Mouse (Mus musculus) heart, embryonic 15.5 days (tissue): ENCODE measurements at regions not wholly inside any gene's neighbourhood (a gene's known extent, or its start where the extent isn't known, plus 50 kb on each side); places are given as distances from the start of the nearest gene placed in this dataset.

Source experiments
- ATAC-seq: fragments of 200-750 bp; cut with Nextera tagmentation; replicated peaks from 2 replicates; pipeline ENCODE4 v1.8.0; 2017; ENCODE audit warnings: low read depth, moderate TSS enrichment; ENCODE audit not compliant: insufficient number of reproducible peaks, insufficient read depth, low FRiP score
- H3K27ac ChIP-seq: fragments of 300-500 bp; sonication (generic); 2 replicates; pipeline ENCODE4 v1.5.1; 2015; ENCODE audit warnings: mild to moderate bottlenecking, inconsistent platforms
- H3K27me3 ChIP-seq: fragments of 300-500 bp; sonication (generic); 2 replicates; pipeline ENCODE4 v1.6.1; 2015; ENCODE audit warnings: inconsistent platforms
- H3K36me3 ChIP-seq: fragments of 300-500 bp; sonication (generic); 2 replicates; pipeline ENCODE4 v1.6.1; 2015; ENCODE audit warnings: mild to moderate bottlenecking, inconsistent platforms
- H3K4me1 ChIP-seq: fragments of 300-500 bp; sonication (generic); replicated peaks from 2 replicates; pipeline ENCODE4 v1.6.1; 2015; ENCODE audit warnings: inconsistent platforms
- H3K4me2 ChIP-seq: fragments of 300-500 bp; sonication (generic); 2 replicates; pipeline ENCODE4 v1.6.1; 2015; ENCODE audit warnings: inconsistent platforms, mild to moderate bottlenecking, moderate library complexity
- H3K4me3 ChIP-seq: fragments of 300-500 bp; sonication (generic); 2 replicates; pipeline ENCODE4 v1.5.1; 2015; ENCODE audit warnings: mild to moderate bottlenecking, inconsistent platforms
- H3K9ac ChIP-seq: fragments of 300-500 bp; sonication (generic); 2 replicates; pipeline ENCODE4 v1.6.1; 2015; ENCODE audit warnings: mild to moderate bottlenecking, inconsistent platforms
- H3K9me3 ChIP-seq: fragments of 300-500 bp; sonication (generic); replicated peaks from 2 replicates; pipeline ENCODE4 v1.6.1; 2016; ENCODE audit warnings: inconsistent platforms
- WGBS: fragments of 180-500 bp; shearing (Covaris S2); methylation state at CpG from one replicate; pipeline ENCODE4 v1.1.7; 2015; ENCODE audit warnings: mixed read lengths; 5-methylcytosine and 5-hydroxymethylcytosine counted together

DNA sequence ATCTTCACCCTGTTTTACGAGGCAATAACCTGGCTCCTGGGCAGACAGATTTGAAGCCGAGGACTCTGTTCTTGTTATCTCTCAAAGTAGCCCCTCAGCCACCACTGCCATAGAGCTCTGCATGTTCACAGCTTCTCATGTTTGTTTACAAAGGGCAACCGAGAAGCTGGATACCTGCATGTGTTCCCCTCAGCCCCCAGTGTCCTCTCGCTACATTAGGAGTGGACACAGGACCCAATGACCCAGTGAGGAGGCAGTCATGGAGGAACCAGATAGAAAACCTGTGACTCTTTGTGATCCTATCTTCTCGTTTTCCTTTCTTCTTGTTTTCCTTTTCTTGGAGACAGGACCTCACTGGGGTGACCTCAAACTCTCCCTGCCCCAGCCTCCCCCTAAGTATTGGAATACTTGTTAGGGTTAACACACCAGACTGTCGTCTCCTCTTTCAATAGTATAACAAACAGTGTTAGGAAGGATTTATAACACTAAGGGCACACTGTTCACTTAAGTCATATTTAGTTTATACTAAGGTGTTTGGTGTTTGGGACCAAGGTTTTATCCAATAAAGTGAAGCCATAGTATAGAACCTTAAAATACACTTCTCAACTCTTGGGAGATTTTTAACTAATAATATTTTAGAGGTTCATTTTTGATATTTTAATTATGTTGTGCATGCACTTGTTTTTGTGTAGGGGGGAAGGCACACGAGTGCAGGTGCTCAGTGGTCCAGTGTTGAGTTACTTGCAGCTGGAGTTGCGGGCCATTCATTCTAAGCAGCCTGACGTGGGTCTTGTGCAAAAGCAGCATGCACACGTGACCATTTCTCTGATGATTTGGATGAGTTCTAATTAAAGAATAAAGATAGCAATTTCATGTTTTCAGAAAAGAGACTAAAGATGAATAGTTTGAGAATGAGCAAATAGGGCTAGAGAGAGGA lies 422.9 kb upstream of the BB014433 start:
- H3K9ac ChIP-seq: no peak overlapping the region
- no peak for ATAC-seq
- H3K4me3 ChIP-seq: no peak overlapping the region
- WGBS: 63% methylated on average over 10 of the region's 10 CpGs
- no peak overlapping the region for H3K4me2 ChIP-seq
- H3K4me1 ChIP-seq: no peaks in the 10 kb centered on the region
- no peaks in the 10 kb centered on the region for H3K36me3 ChIP-seq
- H3K9me3 ChIP-seq: no peaks in the 10 kb centered on the region
- no peaks in the 10 kb centered on the region for H3K27me3 ChIP-seq
- H3K27ac ChIP-seq: no peak overlapping the region

DNA sequence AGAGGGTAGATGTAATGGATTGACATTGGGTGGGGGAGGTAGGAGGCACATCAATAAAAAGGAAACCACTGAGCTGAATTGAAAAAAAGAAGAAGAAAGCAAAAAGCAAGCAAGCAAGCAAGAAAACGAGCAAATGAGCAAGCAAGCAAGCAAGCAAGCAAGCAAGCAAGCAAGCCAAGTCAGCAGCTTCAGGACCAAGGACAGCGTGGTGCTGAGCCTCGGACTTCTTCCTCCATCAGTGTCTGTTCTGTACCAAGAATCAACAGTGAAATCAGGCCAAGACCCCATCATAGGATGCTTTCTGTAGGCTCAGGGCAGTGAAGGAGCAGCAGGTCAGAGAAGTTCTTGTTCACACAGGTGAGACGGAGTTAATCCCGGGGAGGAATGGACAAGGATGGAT lies 392.7 kb upstream of the BB014433 start:
- Histone ChIP-seq H3K9ac (no peak overlapping the region), H3K4me1 (no peaks in the 10 kb centered on the region), H3K9me3 (no peaks in the 10 kb centered on the region), H3K4me3 (no peak overlapping the region), H3K27me3 (no peaks in the 10 kb centered on the region), H3K4me2 (no peak overlapping the region), H3K36me3 (no peaks in the 10 kb centered on the region), H3K27ac (no peak overlapping the region)
- ATAC-seq: no peak
- WGBS: 46% methylated on average over 5 of the region's 5 CpGs

DNA sequence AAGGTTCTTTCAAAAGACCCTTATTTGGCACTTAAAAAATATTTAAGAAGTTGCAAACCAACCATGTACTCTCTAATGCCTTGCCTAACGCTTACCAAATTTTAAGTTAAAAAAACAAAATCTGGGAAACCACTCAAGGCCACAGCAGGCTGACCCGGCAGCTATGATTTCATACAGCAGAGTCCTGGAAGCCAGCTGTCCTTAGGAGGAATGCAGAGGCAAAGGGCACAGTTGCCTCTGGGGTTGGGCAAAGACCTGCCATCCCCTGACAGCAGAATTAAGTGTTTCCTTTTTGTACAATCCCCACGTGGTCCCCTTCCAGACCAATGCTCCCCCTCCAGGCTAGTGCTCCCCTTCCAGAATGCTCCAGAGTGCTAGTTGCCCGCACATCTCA lies 348.8 kb upstream of the BB014433 start:
- no peak for ATAC-seq
- no peak overlapping the region for H3K9ac ChIP-seq
- no peaks in the 10 kb centered on the region for H3K9me3 ChIP-seq
- no peaks in the 10 kb centered on the region for H3K27me3 ChIP-seq
- WGBS: 55% methylated on average over 4 of the region's 4 CpGs
- no peaks in the 10 kb centered on the region for H3K36me3 ChIP-seq
- H3K4me1 ChIP-seq: no peaks in the 10 kb centered on the region
- no peak overlapping the region for H3K4me3 ChIP-seq
- no peak overlapping the region for H3K4me2 ChIP-seq
- H3K27ac ChIP-seq: no peak overlapping the region

DNA sequence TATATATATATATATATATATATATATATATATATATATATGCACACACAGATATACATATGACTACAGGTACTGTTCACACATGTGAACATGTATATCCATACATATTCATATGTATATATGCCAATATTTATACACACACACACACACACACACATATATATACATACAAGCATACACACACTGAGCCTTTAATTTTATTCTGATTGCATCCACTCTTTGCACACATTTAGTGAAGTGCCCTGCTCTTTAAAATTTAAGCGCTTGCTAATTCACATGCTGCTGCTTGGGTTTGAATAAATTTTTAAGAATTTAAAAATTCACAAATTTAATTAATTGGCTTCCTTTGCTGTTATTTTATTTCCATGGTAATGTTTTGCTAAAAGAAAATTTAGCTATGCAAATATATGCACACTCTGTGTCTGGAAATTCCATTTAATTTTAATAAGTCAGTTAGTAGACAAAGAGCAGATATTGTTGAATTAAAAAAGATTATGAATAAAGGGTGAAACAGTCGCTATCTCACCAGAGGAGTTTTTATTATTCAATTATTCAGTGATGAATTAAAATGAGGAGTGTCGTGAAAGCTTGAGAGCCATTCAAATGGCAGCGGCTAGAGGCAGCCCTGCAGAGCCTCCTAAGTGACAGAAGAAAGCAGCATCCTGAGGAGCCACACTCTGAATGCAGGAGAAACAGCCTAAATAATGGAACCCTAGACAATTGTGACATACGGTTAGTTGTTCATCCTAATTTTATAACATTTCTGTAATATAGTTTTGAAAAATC lies 348.3 kb upstream of the BB014433 start:
- no peaks in the 10 kb centered on the region for H3K9me3 ChIP-seq
- H3K27ac ChIP-seq: no peak overlapping the region
- H3K4me1 ChIP-seq: no peaks in the 10 kb centered on the region
- no peaks in the 10 kb centered on the region for H3K36me3 ChIP-seq
- no peak overlapping the region for H3K9ac ChIP-seq
- ATAC-seq: no peak
- H3K27me3 ChIP-seq: no peaks in the 10 kb centered on the region
- H3K4me2 ChIP-seq: no peak overlapping the region
- H3K4me3 ChIP-seq: no peak overlapping the region
- 75% methylated on average over 5 of the region's 5 CpGs for WGBS

DNA sequence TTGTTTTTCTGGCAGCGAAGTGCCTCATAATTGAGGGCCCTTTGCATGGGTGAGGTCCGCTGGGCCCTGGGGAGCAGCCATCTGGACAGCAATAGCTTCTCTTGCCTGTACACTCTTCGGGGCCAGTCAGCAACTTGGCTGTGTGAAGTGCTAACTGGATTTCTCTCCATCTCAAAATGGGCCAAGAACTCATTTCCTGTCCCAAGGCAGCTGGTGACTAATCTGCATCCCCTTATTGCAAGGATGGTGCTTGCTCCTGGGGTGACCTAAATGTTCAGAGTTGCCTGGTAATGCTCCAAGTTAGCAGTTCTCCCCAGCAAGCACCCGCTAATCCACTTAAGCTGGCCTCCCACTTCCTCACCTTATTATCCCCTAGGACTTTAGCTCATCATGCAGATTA lies 346.2 kb upstream of the BB014433 start:
- Histone ChIP-seq H3K27me3 (no peaks in the 10 kb centered on the region), H3K9me3 (no peaks in the 10 kb centered on the region), H3K27ac (no peak overlapping the region), H3K4me2 (no peak overlapping the region), H3K36me3 (no peaks in the 10 kb centered on the region), H3K4me1 (no peaks in the 10 kb centered on the region), H3K4me3 (no peak overlapping the region), H3K9ac (no peak overlapping the region)
- 56% methylated on average over 4 of the region's 4 CpGs for WGBS
- no peak for ATAC-seq

DNA sequence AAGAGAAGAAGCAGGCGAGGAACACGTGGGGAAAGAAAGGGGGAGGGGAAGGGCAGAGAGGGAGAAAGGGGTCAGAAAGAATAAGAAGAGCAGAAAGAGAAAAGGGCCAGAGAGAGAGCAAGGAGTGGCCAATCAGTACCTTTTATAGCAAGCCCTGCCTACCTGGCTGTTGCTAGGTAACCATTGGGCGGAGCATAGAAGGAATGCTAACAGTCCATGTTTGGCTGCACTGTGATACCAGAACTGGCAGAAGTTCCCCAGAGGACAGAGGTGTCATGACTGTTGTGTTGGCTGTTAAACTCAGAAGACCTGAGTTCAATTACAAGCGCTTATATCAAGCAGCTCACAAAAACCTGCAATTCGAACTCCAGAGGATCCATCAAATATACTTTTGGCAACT lies 342.9 kb upstream of the BB014433 start:
- Histone ChIP-seq H3K27ac (no peak overlapping the region), H3K9ac (no peak overlapping the region), H3K27me3 (no peaks in the 10 kb centered on the region), H3K4me3 (no peak overlapping the region), H3K4me2 (no peak overlapping the region), H3K36me3 (no peaks in the 10 kb centered on the region), H3K9me3 (no peaks in the 10 kb centered on the region), H3K4me1 (no peaks in the 10 kb centered on the region)
- 79% methylated on average over 5 of the region's 5 CpGs for WGBS
- no peak for ATAC-seq

DNA sequence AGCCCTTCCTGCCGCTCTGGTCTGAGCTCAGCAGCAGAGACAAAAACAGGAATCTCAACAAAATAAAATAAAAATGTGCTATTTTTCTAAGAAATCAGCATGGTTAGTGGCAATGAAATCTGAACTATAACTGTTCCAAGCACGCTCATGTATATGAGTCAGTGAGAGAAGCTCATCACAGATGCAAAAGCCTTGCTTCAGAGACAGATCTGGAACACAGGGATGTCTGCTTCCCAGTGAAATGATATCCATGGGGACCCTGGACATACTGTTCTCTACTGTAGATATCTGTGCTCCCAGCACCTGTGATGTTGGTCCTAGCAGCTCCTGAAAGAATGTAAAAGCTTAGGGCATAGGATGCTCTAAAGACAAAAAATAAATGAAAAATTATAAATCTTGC lies 321.2 kb upstream of the BB014433 start:
- no peak overlapping the region for H3K4me2 ChIP-seq
- H3K4me1 ChIP-seq: no peaks in the 10 kb centered on the region
- ATAC-seq: no peak
- no peaks in the 10 kb centered on the region for H3K27me3 ChIP-seq
- 70% methylated on average over 2 of the region's 2 CpGs for WGBS
- H3K4me3 ChIP-seq: no peak overlapping the region
- H3K9me3 ChIP-seq: no peaks in the 10 kb centered on the region
- H3K36me3 ChIP-seq: no peaks in the 10 kb centered on the region
- no peak overlapping the region for H3K27ac ChIP-seq
- no peak overlapping the region for H3K9ac ChIP-seq

DNA sequence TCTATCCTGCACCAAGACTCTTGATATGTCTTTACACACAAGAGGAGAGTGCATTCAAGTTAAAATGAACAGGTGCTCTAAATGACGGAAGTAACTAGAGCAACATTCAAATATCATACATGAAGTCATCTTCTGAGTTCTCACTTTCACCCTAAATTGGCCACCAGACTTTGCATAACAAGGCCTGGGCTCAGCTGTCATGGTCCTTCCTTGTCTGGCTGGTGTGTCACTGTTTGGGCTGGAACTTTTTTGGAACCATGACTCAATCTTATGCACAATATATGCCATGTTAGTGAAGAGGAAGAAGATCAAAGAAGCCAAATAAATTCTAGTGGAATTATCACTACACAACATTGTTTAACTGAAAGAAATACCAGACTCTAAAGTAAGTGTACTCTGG lies 318.7 kb upstream of the BB014433 start:
- WGBS: 91% methylated on average over 1 of the region's 1 CpGs
- Histone ChIP-seq H3K27ac (no peak overlapping the region), H3K9me3 (no peaks in the 10 kb centered on the region), H3K9ac (no peak overlapping the region), H3K27me3 (no peaks in the 10 kb centered on the region), H3K4me1 (no peaks in the 10 kb centered on the region), H3K36me3 (no peaks in the 10 kb centered on the region), H3K4me2 (no peak overlapping the region), H3K4me3 (no peak overlapping the region)
- ATAC-seq: no peak

DNA sequence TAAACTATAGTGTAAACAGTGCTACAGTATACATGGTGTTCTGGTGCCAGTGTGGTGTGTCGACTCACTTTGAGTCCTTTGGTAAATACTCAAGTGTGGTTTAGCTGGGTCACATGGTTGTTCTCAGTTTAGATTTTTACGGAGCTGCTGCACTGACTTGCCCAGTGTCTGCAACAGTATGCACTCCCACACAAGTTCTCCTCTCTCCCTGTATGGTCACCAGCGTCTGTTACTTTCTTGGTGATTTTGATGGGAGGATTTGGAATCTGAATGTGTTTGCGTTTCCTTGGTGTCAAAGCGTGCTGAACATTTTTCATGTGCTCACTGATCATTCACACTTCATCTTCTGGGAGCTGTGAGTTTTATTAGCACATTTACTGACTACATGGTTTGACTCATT lies 298.3 kb upstream of the BB014433 start:
- Histone ChIP-seq H3K4me3 (no peak overlapping the region), H3K4me2 (no peak overlapping the region), H3K9ac (no peak overlapping the region), H3K9me3 (no peaks in the 10 kb centered on the region), H3K27ac (no peak overlapping the region), H3K4me1 (no peaks in the 10 kb centered on the region), H3K27me3 (no peaks in the 10 kb centered on the region), H3K36me3 (no peaks in the 10 kb centered on the region)
- ATAC-seq: no peak
- WGBS: 74% methylated on average over 5 of the region's 5 CpGs

DNA sequence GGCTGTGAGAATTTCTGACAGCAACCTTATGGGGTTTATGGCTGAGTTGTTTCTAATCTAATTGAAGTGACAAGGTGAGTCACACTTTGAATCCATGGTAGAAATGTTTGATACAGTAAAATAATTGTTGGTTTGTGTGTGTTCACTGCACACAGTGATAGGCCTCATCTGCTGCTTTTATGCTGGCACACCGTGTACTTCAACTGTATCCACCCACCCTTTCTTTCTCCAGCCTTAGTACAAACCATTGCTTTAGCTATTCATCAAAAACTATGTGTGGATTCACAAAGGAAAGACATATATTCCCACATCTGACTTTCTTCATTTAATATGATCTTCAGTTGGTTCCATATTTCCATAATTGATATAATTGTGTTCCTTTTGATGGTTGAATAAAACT lies 297.7 kb upstream of the BB014433 start:
- no peaks in the 10 kb centered on the region for H3K36me3 ChIP-seq
- H3K9me3 ChIP-seq: no peaks in the 10 kb centered on the region
- H3K4me2 ChIP-seq: no peak overlapping the region
- WGBS: 87% methylated on average over 1 of the region's 1 CpGs
- ATAC-seq: no peak
- H3K9ac ChIP-seq: no peak overlapping the region
- H3K4me1 ChIP-seq: no peaks in the 10 kb centered on the region
- no peak overlapping the region for H3K27ac ChIP-seq
- H3K27me3 ChIP-seq: no peaks in the 10 kb centered on the region
- H3K4me3 ChIP-seq: no peak overlapping the region

DNA sequence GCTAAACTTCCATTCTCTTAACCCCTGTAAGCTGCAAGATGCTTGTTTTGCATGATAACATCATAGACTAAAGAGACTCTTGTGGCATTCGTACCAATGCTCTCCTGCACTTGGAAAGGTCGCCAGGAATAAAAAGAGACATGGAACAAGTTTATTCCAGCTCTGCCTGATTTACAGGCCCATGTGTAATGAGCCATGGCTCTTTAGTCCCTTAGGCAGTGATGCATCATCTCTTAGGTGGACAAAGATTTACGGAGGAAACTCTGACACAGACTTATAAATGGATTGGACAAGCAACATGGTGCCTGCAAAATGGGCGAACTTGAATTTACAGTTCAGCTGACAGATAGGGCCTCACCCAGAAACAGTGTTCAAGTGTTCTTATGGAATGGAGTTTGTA lies 288.7 kb upstream of the BB014433 start:
- H3K4me1 ChIP-seq: no peaks in the 10 kb centered on the region
- H3K9me3 ChIP-seq: no peaks in the 10 kb centered on the region
- no peak for ATAC-seq
- H3K9ac ChIP-seq: no peak overlapping the region
- H3K27ac ChIP-seq: no peak overlapping the region
- H3K27me3 ChIP-seq: no peaks in the 10 kb centered on the region
- 79% methylated on average over 4 of the region's 4 CpGs for WGBS
- no peak overlapping the region for H3K4me3 ChIP-seq
- H3K36me3 ChIP-seq: no peaks in the 10 kb centered on the region
- H3K4me2 ChIP-seq: no peak overlapping the region

DNA sequence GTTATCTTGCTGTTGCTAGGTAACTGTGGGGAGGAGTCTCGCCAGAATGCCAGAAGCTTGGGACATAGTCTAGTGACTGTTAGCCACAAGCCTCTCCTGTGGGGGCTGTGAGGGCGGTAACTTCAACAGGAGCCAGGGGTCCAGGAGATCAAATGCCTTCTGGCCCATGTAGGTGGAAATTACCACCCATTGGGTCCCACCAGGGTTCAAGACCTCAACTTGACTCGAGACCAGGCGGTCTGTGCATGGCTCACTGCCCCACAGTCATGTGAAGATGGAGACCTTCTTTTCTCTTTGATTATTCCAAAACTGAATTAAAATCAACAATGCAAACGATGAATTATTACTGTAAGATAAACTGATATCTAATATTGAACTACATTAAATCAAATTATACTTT lies 281.4 kb upstream of the BB014433 start:
- Histone ChIP-seq H3K4me3 (no peak overlapping the region), H3K36me3 (no peaks in the 10 kb centered on the region), H3K9ac (no peak overlapping the region), H3K27me3 (no peaks in the 10 kb centered on the region), H3K9me3 (no peaks in the 10 kb centered on the region), H3K4me1 (no peaks in the 10 kb centered on the region), H3K4me2 (no peak overlapping the region), H3K27ac (no peak overlapping the region)
- WGBS: 30% methylated on average over 5 of the region's 5 CpGs
- no peak for ATAC-seq
